ENCODE assay signal across 8 mouse cellular contexts in genomic region chr2:75137133-75137982, GRCm38 (mm10).
DNase-seq lines count a peak whose midpoint lies in the region; ATAC-seq lines count a peak whose summit lies in the region.

No protein-coding gene starts in this region.

- H3K9ac ChIP-seq in kidney, embryonic 15.5 days = peak overlapping the region; percentile 52

- no peaks in the 10 kb centered on the region for H3K9me3 ChIP-seq in kidney, embryonic 15.5 days (replicated peaks)

- H3K4me1 ChIP-seq in kidney, embryonic 15.5 days = peaks cover 31% of the 10 kb centered on the region

- no peaks in the 10 kb centered on the region for H3K36me3 ChIP-seq in kidney, embryonic 15.5 days

- intact Hi-C loops in gastrocnemius, postnatal 14 days (cut with DNase I; ENCODE audit: low total_unique reads) = loop anchor here (5.0 kb wide), 1 partner anchor 435 kb away; the partner anchor contains the start of gene Hoxd8

- ATAC-seq in kidney, embryonic 15.5 days (replicated peaks; ENCODE audit: low FRiP score) = peak; percentile 61
- no peak for ATAC-seq in megakaryocyte-erythroid progenitor cell, adult 5-6 weeks (replicated peaks; ENCODE audit: low FRiP score, low TSS enrichment, poor library complexity, severe bottlenecking)

- H3K4me3 ChIP-seq in kidney, embryonic 15.5 days (replicated peaks) = peak overlapping the region; percentile 52

- H3K4me2 ChIP-seq in kidney, embryonic 15.5 days = peak overlapping the region; percentile 80

- H3K27me3 ChIP-seq in kidney, embryonic 15.5 days = peaks cover 28% of the 10 kb centered on the region

- DNase-seq in embryo, embryonic 11 days = peak; percentile 55
- DNase-seq in embryo, embryonic 10.5 days (ENCODE audit: low spot score) = no peak
- peak; percentile 34 for DNase-seq in ZHBTc4 (ENCODE audit: low read depth, low spot score)
- peak; percentile 23 for DNase-seq in gastrocnemius, postnatal 14 days
- peak; percentile 19 for DNase-seq in naive thymus-derived CD4-positive, alpha-beta T cell, adult 2 months (ENCODE audit: low read depth)
- DNase-seq in spleen, postnatal 36 days (ENCODE audit: low spot score in 2 of 2) = no peak

- WGBS in kidney, embryonic 15.5 days = under 1% methylated on average over 42 of the region's 42 CpGs

- peak overlapping the region; percentile 75 for H3K27ac ChIP-seq in kidney, embryonic 15.5 days

Comparison
In these comparisons a context has a peak if more than half of its experiments do, and no peak if none do; other contexts are left out.
1. DNase-seq: peak in embryo, embryonic 11 days (single experiment), ZHBTc4 (single experiment), gastrocnemius, postnatal 14 days (single experiment) and naive thymus-derived CD4-positive, alpha-beta T cell, adult 2 months (single experiment); none in embryo, embryonic 10.5 days (single experiment) and spleen, postnatal 36 days (0 of 2).